Mouse (Mus musculus) hindbrain, postnatal 0 days (tissue): ENCODE data around the gene Kif26b. TPM values are rescaled to one million over a fixed set of nuclear protein-coding genes. Genes with fewer than 3 reads are reported as not detected.
A peak's percentile ranks its signal among the peaks of the same experiment; 100 is the strongest.

Experiments used
- ATAC-seq: fragments of 200-750 bp; cut with Nextera tagmentation; 2 replicates; pipeline ENCODE4 v1.8.0; 2017; ENCODE audit warnings: mild to moderate bottlenecking, moderate TSS enrichment, moderate library complexity
- DNase-seq: peaks from one replicate; pipeline ENCODE4 v3.0.0-alpha.2; 2015; ENCODE audit warnings: low spot score
- H3K27ac ChIP-seq: fragments of 300-500 bp; sonication (generic); 2 replicates; pipeline ENCODE4 v1.5.1; 2014; ENCODE audit warnings: mild to moderate bottlenecking
- H3K27me3 ChIP-seq: fragments of 300-500 bp; sonication (generic); 2 replicates; pipeline ENCODE4 v1.6.1; 2014; ENCODE audit warnings: low read length, mixed read lengths; ENCODE audit not compliant: insufficient read depth
- H3K36me3 ChIP-seq: fragments of 300-500 bp; sonication (generic); 2 replicates; pipeline ENCODE4 v1.6.1; 2014; ENCODE audit warnings: low read length, mixed read lengths; ENCODE audit not compliant: insufficient read depth
- H3K4me1 ChIP-seq: fragments of 300-500 bp; sonication (generic); 2 replicates; pipeline ENCODE4 v1.6.1; 2014; ENCODE audit warnings: antibody characterized with exemption, low read length, mixed read lengths; ENCODE audit not compliant: insufficient read depth
- H3K4me2 ChIP-seq: fragments of 300-500 bp; sonication (generic); 2 replicates; pipeline ENCODE4 v1.6.1; 2014; ENCODE audit warnings: low read depth, mild to moderate bottlenecking, low read length, moderate library complexity, mixed read lengths
- H3K4me3 ChIP-seq: fragments of 300-500 bp; sonication (generic); 2 replicates; pipeline ENCODE4 v1.5.1; 2014; ENCODE audit warnings: low read length
- H3K9ac ChIP-seq: fragments of 300-500 bp; sonication (generic); replicated peaks from 2 replicates; pipeline ENCODE4 v1.6.1; 2014; ENCODE audit warnings: mild to moderate bottlenecking, low read length, moderate library complexity, mixed read lengths
- H3K9me3 ChIP-seq: fragments of 300-500 bp; sonication (generic); 2 replicates; pipeline ENCODE4 v1.6.1; 2016; ENCODE audit warnings: low read length, mixed read lengths
- CTCF ChIP-seq: IDR thresholded peaks from 2 replicates; pipeline ENCODE4 v1.5.1; 2016; ENCODE audit warnings: antibody characterized with exemption, control low read depth, low read depth
- WGBS: fragments of 180-500 bp; shearing (Covaris S2); extraction: QIAGEN DNeasy Blood & Tissue Kit; methylation state at CpG from one replicate; pipeline ENCODE4 v1.1.7; 2014; 5-methylcytosine and 5-hydroxymethylcytosine counted together
- polyA plus RNA-seq: library from polyadenylated mRNA; unstranded; fragments of >200 nt; fragmentation: Nextera tagmentation; extraction: Ambion mirVana; gene quantifications from 2 replicates; pipeline ENCODE4 v1.2.1, GENCODE M21; 2015
- total RNA-seq: library from RNA; depleted of rRNA; stranded (reverse); fragments of >200 nt; gene quantifications from 2 replicates; pipeline ENCODE4 v1.2.3, GENCODE M21; 2014

The Kif26b gene
- total and polyA plus RNA-seq, 2 experiments from 2014 or later, result 5.8 to 59.7 TPM

DNA sequence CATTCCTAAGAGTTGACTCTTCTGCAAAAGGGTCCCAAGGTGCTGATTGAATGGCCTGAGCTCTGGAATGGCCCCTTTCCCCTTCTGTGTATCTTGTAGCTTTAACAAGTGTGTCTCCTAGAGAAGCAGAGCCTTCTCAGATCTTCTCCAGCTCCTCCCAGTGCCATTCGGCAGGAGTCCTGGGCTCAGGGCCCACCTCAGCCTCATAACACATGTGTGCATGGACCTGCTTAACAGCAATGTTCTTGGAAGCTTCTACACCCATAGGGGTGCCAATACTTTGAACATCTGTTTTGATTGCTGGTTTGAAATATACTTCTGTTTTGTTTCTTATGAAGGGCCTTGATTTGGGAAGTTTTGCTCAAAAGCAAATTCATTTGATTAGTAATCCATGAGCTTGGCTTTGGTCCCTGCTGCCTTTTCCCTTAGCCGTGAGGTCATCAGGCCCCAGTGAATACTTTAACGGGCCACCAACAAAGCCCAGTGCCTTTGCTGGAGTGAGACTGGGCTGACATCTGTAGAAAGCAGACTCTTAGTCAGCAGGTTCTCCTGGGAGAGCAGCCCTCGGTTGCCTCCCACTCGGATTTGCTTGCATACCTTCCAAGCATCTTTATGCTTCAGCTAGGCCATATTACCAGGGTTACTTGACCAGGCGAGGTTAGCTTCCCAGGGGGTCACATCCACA, 405.2 kb downstream of the Kif26b start:
- no peak for DNase-seq

DNA sequence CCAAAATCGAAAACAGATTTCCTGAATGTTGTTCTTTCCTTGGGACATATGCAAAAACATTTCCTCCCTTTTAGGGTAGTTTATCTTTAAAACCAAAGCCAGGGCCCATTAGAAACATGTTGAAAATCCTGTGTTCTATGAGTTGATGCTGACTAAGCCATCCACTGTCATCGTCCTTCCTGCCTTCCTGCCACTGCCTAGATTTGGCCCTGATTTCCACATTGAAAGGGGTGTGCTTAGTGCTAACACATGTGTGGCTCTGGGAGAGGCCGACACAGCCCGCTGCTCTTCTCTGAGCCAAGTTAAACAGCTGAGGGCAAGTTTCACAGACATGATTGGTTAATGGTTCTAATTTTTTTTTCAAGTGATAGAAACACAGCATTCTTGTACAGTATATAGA, 407.5 kb downstream of the Kif26b start:
- Histone ChIP-seq H3K4me2 (no peak overlapping the region), H3K4me3 (no peak overlapping the region), H3K27me3 (no peaks in the 10 kb centered on the region), H3K9me3 (no peaks in the 10 kb centered on the region), H3K27ac (no peak overlapping the region), H3K36me3 (no peaks in the 10 kb centered on the region; the same call in 1 of the 2 replicates), H3K9ac (no peak overlapping the region), H3K4me1 (no peaks in the 10 kb centered on the region)
- WGBS, result 51% methylated on average over 4 of the region's 4 CpGs
- ATAC-seq, result no peak
- no peak for DNase-seq
- no peak for TF ChIP-seq CTCF

More for the DNA sequence above, 405.2 kb downstream of the Kif26b start:
- H3K27me3 ChIP-seq, result no peaks in the 10 kb centered on the region
- H3K9ac ChIP-seq, result no peak overlapping the region
- H3K27ac ChIP-seq, result no peak overlapping the region
- no peak for TF ChIP-seq CTCF
- no peak for ATAC-seq
- no peaks in the 10 kb centered on the region for H3K9me3 ChIP-seq
- H3K4me2 ChIP-seq, result no peak overlapping the region
- H3K4me1 ChIP-seq, result no peaks in the 10 kb centered on the region
- H3K36me3 ChIP-seq, result no peaks in the 10 kb centered on the region; the same call in 1 of the 2 replicates
- no peak overlapping the region for H3K4me3 ChIP-seq
- WGBS, result 74% methylated on average over 6 of the region's 6 CpGs

DNA sequence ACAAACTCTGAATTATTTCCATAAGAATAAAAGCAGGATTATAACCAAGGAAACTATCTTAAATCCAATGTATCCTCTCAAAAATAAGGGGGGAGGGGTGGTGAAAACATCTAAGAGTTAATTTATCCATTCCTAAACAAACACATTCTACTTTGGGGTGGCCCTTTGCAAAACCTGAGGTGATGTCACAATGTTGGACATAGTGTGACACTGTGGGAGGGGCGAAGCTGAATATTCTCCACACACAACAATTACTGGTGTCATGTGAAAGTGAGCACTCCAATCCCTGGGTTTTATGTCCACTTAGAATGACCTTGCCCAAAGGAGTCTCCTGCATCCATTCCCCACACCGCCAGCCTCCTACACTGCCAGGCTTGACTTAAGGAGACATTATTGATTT, 408.1 kb downstream of the Kif26b start:
- ATAC-seq (no peak), DNase-seq (no peak)
- Histone ChIP-seq H3K27me3 (no peaks in the 10 kb centered on the region), H3K4me2 (no peak overlapping the region), H3K36me3 (no peaks in the 10 kb centered on the region; the same call in 1 of the 2 replicates), H3K9ac (no peak overlapping the region), H3K9me3 (no peaks in the 10 kb centered on the region), H3K27ac (no peak overlapping the region), H3K4me3 (no peak overlapping the region), H3K4me1 (no peaks in the 10 kb centered on the region)
- 89% methylated on average over 2 of the region's 2 CpGs for WGBS
- no peak for TF ChIP-seq CTCF

DNA sequence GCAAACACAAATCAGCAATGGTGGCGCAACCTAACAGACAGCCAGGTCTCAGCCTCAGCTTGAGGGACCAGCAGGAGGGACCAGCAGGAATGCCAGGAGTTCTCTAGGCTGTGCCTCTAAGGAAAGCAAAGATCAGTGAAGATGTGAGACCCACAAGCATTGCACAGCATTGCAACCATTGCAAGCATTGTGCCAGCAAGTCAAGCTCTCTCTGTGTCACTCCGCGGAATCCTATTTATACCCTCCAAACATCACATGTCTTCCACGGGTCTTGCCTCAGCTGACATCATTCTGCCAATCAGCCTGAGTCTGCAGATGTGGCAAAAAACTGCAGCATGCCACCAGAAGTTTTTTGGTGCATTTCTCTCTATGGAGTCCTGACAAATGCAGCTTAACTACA, 411.4 kb downstream of the Kif26b start:
- H3K27me3 ChIP-seq, result no peaks in the 10 kb centered on the region
- no peak overlapping the region for H3K4me2 ChIP-seq
- H3K4me3 ChIP-seq, result no peak overlapping the region
- DNase-seq (no peak), ATAC-seq (no peak)
- no peaks in the 10 kb centered on the region for H3K9me3 ChIP-seq
- no peaks in the 10 kb centered on the region; the same call in 1 of the 2 replicates for H3K4me1 ChIP-seq
- H3K36me3 ChIP-seq, result no peaks in the 10 kb centered on the region
- no peak overlapping the region for H3K9ac ChIP-seq
- no peak overlapping the region for H3K27ac ChIP-seq
- no peak for TF ChIP-seq CTCF
- 79% methylated on average over 4 of the region's 4 CpGs for WGBS

DNA sequence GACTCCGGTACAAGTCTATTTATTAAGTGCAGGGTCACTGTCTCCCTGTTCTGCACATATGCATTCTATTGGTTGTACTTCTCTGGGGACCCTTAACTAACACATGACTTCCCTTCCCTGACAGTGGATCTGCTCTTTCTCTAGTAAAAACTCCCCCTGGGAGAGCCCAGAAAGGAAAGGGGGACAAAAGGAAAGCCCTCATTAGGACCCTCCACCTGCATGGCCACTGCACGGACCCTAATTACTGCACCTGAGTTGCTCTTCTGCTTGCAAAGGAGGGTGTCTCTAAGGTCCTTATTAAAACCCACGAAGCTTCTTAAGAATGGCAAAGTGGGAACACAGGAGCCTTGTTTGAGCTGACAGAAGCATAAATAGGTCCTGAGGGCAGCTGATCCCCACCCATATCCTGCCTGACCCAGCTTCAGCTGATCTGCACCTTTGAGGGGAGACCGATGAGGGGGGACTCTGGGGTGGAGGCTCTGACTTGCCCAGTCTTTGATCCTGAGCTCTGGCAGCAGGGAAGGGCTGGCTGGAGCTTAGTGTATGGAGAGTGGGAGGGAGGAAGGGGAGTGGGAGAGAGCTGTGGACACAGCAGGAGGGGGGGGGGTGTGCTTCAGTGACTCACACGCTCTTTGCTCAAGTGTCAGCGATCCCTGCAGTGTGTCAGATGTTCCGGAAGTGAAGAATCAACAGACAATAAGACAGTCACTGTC, 413.5 kb downstream of the Kif26b start:
- TF ChIP-seq CTCF, result no peak
- no peak overlapping the region for H3K9ac ChIP-seq
- H3K9me3 ChIP-seq, result no peaks in the 10 kb centered on the region
- no peaks in the 10 kb centered on the region; the same call in 1 of the 2 replicates for H3K4me1 ChIP-seq
- H3K36me3 ChIP-seq, result no peaks in the 10 kb centered on the region
- DNase-seq (no peak), ATAC-seq (no peak)
- H3K27ac ChIP-seq, result no peak overlapping the region
- 47% methylated on average over 7 of the region's 7 CpGs for WGBS
- no peaks in the 10 kb centered on the region for H3K27me3 ChIP-seq
- H3K4me3 ChIP-seq, result no peak overlapping the region
- no peak overlapping the region for H3K4me2 ChIP-seq

DNA sequence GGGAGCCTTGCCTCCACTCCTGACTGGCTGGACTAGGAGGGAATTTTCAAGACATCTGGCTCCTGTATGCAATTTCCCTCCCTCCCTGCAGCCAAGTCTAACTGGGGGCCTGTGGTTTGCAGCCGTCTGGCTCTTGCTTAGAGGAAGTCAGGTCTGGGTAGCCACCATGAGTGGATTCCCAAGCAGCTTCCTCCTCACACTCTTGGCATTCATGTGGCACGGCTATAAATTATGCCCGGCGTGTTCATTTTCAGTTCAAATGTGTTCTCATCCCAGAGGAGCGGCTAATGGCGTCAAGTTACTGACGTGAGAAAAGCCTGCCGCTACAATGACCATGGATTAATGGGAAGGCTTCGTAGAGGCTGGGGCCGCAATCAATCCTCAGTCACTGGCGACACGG, 424.0 kb downstream of the Kif26b start:
- Histone ChIP-seq H3K4me2 (no peak overlapping the region), H3K4me1 (no peaks in the 10 kb centered on the region), H3K27me3 (no peaks in the 10 kb centered on the region), H3K4me3 (no peak overlapping the region), H3K27ac (no peak overlapping the region), H3K36me3 (no peaks in the 10 kb centered on the region), H3K9me3 (peaks cover 4% of the 10 kb centered on the region; the same call in 1 of the 2 replicates), H3K9ac (no peak overlapping the region)
- peak; percentile 50 for DNase-seq
- TF ChIP-seq CTCF, result no peak
- peak; percentile 45 for ATAC-seq
- WGBS, result 48% methylated on average over 12 of the region's 12 CpGs

DNA sequence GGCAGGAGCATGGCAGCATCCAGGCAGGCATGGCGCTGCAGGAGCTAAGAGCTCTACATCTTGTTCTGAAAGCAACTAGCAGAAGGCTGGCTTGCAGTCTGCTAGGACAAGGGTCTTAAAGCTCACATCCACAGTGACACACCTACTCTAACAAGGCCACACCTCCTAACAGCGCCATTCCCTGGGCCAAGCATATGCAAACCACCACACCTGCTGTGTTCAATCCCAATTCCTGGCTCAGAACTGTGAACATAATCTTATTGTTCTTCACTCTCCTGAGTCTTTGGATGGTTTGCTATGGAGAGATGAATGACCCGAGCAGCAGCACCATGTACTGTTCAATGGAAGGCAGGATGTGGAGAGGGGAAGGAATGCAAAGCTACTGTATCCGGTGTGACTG, 429.7 kb downstream of the Kif26b start:
- TF ChIP-seq CTCF, result no peak
- Histone ChIP-seq H3K27ac (no peak overlapping the region), H3K9ac (no peak overlapping the region), H3K4me3 (no peak overlapping the region), H3K4me1 (no peaks in the 10 kb centered on the region), H3K9me3 (no peaks in the 10 kb centered on the region), H3K4me2 (no peak overlapping the region), H3K36me3 (no peaks in the 10 kb centered on the region), H3K27me3 (no peaks in the 10 kb centered on the region)
- 86% methylated on average over 4 of the region's 4 CpGs for WGBS
- ATAC-seq (no peak), DNase-seq (no peak)
